Mouse (Mus musculus) neutrophil, adult 83 days (primary cell): ENCODE measurements around the gene Sap25. TPM values are rescaled to one million over a fixed set of nuclear protein-coding genes. Genes with fewer than 3 reads are reported as not detected.

ENCODE experiments used
- total RNA-seq, 2 experiments: library from RNA; stranded (reverse); gene quantifications; one replicate each; pipeline ENCODE4 v1.2.4; 2023

Gene Sap25
- total RNA-seq = 10 to 100 TPM; 74.3 to 76.8 TPM

DNA sequence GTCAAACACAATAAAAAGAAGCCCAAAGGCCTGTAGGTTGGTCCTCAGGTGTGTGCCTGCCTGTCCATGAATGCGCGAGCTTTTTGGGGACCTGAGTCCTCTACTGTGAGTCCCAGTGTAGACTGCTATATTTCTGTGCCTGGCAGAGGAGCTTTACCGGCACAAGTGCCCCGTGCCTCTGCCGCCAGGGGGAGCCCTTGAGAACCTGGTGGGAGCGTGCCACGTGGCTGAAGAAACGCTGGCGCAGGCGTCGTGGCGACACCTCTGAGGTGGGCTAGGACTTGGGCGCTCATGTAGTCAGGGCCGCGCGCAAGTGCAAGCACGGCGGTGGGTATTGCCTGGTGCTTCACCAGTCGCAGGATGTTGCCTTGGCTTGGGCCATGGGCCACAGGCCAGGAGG is at the start of gene Sap25:
Sap25 (plus strand) TSS at position 281 of the 400 bp plus-strand sequence.

DNA sequence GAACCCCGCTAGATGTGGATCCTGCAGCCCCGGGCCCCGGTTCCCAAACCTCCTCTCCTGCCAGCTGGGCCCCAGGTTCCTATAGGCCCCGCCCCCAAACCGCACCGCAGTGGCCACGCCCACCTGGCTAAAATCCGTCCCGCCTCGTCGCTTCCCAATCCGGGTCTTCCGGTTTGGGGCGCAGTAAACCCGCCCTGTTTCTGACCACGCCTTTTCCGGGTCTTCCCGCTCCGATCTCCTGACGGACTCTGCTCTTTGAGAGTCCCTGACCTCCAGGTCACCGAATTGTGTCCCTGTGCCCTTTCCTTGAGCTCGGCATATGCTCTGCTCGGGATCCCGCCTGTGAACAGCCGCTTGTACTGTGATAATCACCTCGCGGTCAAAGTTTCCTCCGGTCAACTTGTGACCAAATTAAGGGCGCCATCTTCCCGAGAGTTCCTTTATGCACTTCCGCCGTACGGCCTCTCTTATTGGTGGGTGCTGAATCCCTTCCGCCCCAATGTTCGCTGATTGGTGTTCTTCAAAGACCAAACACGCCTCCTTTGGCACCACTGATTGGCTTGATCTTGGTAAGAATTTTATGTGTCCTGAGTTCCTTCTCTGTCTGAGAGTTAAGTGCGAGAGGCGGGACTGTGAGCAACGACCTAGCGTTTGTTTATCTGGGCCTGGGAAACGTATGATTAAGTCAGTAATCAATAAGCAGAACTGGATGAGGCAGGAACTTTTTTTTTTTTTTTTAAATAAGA is 40.3 kb upstream of the Sap25 start, which contains the start of gene Mospd3:
Mospd3 (minus strand) TSS at position 440 of the 746 bp plus-strand sequence.

DNA sequence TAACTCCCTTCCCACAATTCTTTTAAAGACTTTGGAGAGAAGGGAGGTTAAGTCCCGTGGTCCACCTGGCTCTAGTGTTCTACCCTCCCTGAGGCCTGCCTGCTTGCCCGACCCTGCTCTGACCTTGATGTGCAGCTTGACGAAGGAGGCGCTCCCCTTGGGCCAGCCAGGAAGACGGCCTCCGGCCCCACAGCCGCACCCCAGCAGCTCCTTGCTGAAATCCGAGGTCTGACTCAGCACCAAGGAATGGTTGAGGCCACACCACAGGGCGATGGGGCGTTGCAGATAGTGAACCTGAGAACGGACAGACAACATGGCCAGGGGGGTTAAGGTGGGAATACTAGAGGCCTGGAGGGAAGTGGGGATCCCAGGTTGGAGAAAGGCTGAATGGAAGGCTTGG is 27.6 kb upstream of the Sap25 start, which contains the start of gene Pcolce:
Pcolce (minus strand) TSS at position 235 of the 400 bp plus-strand sequence.

GRCm38 (mm10) chr5:137628498-137629305 is 12.4 kb upstream of the Sap25 start, which contains the start of the genes Fbxo24, Lrch4 and Gm20605:
TSS of gene Fbxo24 (minus strand) at chr5:137629002.
TSS of gene Lrch4 (plus strand) at chr5:137629121.
TSS of gene Gm20605 (plus strand) at chr5:137629175.

DNA sequence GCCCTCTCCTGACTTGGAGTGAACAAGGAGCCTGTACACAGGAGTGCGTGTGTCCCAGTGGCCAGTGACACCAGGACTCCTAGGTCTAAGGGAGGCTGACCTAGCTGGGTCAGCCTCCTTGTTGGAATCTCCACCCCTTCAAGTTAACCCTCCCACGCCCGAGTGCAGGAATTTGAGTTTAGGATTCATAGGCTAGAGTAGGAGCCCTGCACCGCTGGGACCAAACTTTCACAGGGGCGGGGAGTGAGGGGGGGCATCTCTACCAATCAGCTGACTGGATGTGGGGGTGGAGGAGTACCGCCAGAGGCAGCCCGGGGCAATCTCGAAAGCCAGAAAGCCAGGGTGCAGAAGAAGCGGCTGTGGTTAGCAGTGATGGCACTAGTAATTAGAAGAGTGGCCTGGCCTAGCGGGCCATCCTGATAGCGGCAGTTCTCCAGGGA is 4.5 kb downstream of the Sap25 start, which contains the start of gene Irs3:
Irs3 (minus strand) TSS at position 63 of the 440 bp plus-strand sequence.

DNA sequence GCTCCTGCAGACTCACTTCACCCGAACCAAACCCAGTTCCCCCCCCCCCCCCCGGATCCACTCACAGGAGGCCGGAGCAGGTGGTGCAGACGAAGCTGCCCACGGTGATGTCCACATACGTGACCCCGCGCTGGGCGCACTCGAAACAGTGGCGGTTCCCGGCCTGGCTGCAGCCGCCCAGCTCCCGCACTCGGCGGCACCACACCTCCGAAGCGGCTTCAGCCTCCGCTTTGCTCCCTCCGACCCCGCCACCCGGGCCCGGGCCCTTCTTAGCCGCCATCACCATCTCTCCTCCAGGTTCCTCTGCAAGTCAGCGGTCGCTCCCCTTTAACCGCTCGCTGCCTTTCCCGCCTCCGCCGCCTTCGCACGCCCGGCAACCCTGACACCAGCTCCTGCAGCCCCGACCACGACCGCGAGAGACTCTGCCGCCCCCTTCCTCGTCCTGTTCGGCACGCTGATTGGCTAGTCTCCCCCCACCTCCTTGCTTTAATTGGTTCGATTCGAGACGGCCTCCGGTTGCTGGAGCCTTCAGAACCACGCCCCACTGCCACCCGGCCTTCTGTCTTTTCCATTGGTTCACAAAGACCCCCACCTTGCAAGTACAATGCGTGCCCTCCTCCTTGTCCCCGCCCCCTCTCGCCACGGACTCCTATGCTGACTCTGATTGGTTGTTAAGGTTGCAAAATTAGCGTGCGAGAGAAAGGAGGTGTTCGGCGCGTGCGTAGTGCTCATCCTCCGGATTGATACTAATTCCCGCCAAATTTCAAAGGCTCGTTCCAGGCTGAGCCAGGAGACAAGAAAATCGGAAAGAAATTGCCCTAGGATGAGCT is 43.4 kb downstream of the Sap25 start, which contains the start of gene Agfg2:
Agfg2 (minus strand) TSS at position 433 of the 830 bp plus-strand sequence.

Other genes starting within 250 kb of the Sap25 start
- gene Zan, start 164.3 kb upstream of the Sap25 start, total RNA-seq = under 1 TPM; 0.02 to 0.29 TPM
- 10 to 100 TPM; 13.8 to 19.8 TPM for gene Pop7, start 138.8 kb upstream of the Sap25 start, total RNA-seq
- 10 to 100 TPM; 50.9 to 52.3 TPM for gene Gigyf1, start 122.8 kb upstream of the Sap25 start, total RNA-seq
- not detected for gene Epo, start 108.1 kb upstream of the Sap25 start, total RNA-seq
- gene Gnb2, start 107.8 kb upstream of the Sap25 start, total RNA-seq = 100 to 1,000 TPM; 921 to 972 TPM
- gene Actl6b, start 87.8 kb upstream of the Sap25 start, total RNA-seq = not detected
- 10 to 100 TPM in 1 of 2 experiments, 1 to 10 TPM in 1; 7.0 to 11.2 TPM for gene Tfr2, start 71.5 kb upstream of the Sap25 start, total RNA-seq
- 10 to 100 TPM; 46.3 to 50.4 TPM for gene Mospd3, start 40.3 kb upstream of the Sap25 start, total RNA-seq
- gene Pcolce, start 27.6 kb upstream of the Sap25 start, total RNA-seq = 1 to 10 TPM in 1 of 2 experiments, under 1 TPM in 1; 0.84 to 4.0 TPM
- gene Fbxo24, start 12.3 kb upstream of the Sap25 start, total RNA-seq = under 1 TPM in 1 of 2 experiments, not detected in 1; 0.26 TPM
- gene Lrch4, start 12.2 kb upstream of the Sap25 start, total RNA-seq = 100 to 1,000 TPM; 217 to 232 TPM
- gene Gm20605, start 12.2 kb upstream of the Sap25 start, total RNA-seq = 10 to 100 TPM; 44.5 to 45.7 TPM
- not detected for gene Irs3, start 4.4 kb downstream of the Sap25 start, total RNA-seq
- gene Agfg2, start 43.4 kb downstream of the Sap25 start, total RNA-seq = 10 to 100 TPM; 27.2 to 29.2 TPM
- under 1 TPM; 0.83 to 0.93 TPM for gene Nyap1, start 100.3 kb downstream of the Sap25 start, total RNA-seq
- gene Tsc22d4, start 104.4 kb downstream of the Sap25 start, total RNA-seq = 100 to 1,000 TPM; 265 to 295 TPM
- 10 to 100 TPM; 26.5 to 32.9 TPM for gene Ppp1r35, start 137.5 kb downstream of the Sap25 start, total RNA-seq
- gene Mepce, start 146.3 kb downstream of the Sap25 start, total RNA-seq = 10 to 100 TPM; 29.3 to 33.9 TPM
- 1 to 10 TPM; 3.6 to 4.1 TPM for gene Zcwpw1, start 146.5 kb downstream of the Sap25 start, total RNA-seq
- gene Pilra, start 194.9 kb downstream of the Sap25 start, total RNA-seq = 100 to 1,000 TPM; 303 to 320 TPM
- 100 to 1,000 TPM; 168 to 180 TPM for gene Pilrb1, start 216.8 kb downstream of the Sap25 start, total RNA-seq
- gene Pilrb2, start 230.5 kb downstream of the Sap25 start, total RNA-seq = 100 to 1,000 TPM; 215 to 219 TPM